Mouse (Mus musculus): ENCODE results near the gene Pkn1. TPM values are rescaled to one million over a fixed set of nuclear protein-coding genes. Genes with fewer than 3 reads are reported as not detected.
A peak's percentile ranks its signal among the peaks of the same experiment; 100 is the strongest.

Gene Pkn1
- polyA plus RNA-seq, 1 experiment from 2014 or later: 19.9 TPM

DNA sequence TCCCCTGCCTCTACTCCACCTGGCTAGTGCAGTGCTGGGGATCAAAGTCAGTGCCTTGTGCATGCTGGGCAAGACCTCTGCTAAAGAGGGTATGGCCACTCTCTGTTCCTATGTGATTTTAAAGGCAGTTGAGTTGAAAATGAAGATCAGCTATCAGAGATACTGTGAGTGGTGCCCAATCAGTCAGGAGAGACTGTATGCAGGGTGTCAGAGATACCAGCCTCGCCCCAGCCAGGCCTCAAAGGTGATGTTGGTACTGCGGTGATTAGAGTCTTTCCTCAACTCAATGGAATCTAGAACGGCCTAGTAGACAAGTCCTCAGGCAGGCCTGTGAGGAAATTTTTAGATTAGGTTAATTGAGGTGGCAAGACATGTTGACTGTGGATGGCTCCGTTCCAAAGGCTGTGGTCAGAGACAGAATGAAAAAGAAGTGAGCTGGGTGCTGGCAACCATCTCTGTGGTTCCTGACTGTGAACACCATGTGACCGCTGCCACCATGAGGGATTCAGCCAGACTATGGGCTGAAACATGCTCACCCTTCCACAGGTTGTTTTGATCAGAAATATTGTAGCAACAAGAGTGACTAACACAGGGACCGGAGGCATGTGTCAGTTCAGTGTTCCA is 73.2 kb downstream of the Pkn1 start:
- 83% methylated on average over 6 of the region's 6 CpGs for WGBS
- no peak for ATAC-seq (ENCODE audit: insufficient read depth, low FRiP score)

DNA sequence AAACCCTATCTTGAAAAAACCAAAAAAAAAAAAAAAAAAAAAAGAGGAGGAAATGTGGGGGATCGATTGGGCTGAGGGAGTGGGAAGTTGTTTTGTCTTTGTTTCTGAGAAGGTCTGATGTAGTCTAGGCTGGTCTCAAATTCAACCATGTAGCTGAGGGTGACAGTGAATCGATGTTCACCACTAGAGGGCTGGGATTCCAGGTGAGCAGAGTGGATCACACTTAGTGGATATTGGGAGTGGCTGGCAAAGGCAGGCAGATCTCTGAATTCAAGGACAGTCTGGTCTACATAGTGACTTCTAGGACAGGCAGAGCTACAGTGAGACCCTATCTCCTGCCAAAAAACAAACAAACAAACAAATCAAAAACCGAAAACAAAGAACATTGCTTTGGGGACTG is 74.2 kb downstream of the Pkn1 start:
- H3K9me3 ChIP-seq (replicated peaks; ENCODE audit: control insufficient read depth, low read length): no peaks in the 10 kb centered on the region
- H3K27me3 ChIP-seq (ENCODE audit: control insufficient read depth, insufficient read depth, low read length): no peaks in the 10 kb centered on the region
- ATAC-seq (ENCODE audit: insufficient read depth, low FRiP score): no peak
- H3K4me3 ChIP-seq (replicated peaks; ENCODE audit: low read length): no peak overlapping the region
- no peak overlapping the region for H3K27ac ChIP-seq (ENCODE audit: low read length)
- H3K4me2 ChIP-seq (ENCODE audit: low read depth, low read length): no peak overlapping the region
- no peaks in the 10 kb centered on the region for H3K4me1 ChIP-seq (ENCODE audit: control insufficient read depth, insufficient read depth, low read length)
- no peaks in the 10 kb centered on the region for H3K36me3 ChIP-seq (ENCODE audit: control insufficient read depth, insufficient read depth, low read length)
- H3K9ac ChIP-seq (ENCODE audit: low read length): no peak overlapping the region
- WGBS: 37% methylated on average over 3 of the region's 3 CpGs

More for the DNA sequence above, 73.2 kb downstream of the Pkn1 start:
- Histone ChIP-seq H3K36me3 (ENCODE audit: control insufficient read depth, insufficient read depth, low read length) (no peaks in the 10 kb centered on the region), H3K27ac (ENCODE audit: low read length) (no peak overlapping the region), H3K4me3 (replicated peaks; ENCODE audit: low read length) (no peak overlapping the region), H3K9me3 (replicated peaks; ENCODE audit: control insufficient read depth, low read length) (no peaks in the 10 kb centered on the region), H3K4me1 (ENCODE audit: control insufficient read depth, insufficient read depth, low read length) (no peaks in the 10 kb centered on the region), H3K27me3 (ENCODE audit: control insufficient read depth, insufficient read depth, low read length) (no peaks in the 10 kb centered on the region), H3K9ac (ENCODE audit: low read length) (no peak overlapping the region), H3K4me2 (ENCODE audit: low read depth, low read length) (no peak overlapping the region)

DNA sequence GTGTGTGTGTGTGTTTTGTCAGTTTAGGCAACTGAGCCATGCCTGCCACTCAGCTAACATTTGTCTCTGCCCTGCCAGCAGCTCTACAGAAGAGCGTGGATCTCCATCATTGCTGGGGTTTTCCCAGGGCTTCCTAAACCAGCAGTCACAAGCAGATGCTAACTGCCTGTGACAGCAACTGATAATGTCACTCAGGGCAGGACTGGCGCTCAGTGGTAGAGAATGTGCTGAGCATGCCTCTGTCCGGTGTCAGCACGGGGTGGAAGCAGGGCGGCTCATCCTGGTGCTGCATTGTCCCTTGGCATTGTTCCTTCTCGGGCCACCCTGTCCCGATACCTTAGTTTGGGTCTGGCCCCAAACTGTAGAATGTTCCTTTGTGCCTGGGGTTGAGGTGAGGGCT is 75.4 kb downstream of the Pkn1 start:
- 90% methylated on average over 7 of the region's 7 CpGs for WGBS
- Histone ChIP-seq H3K9me3 (replicated peaks; ENCODE audit: control insufficient read depth, low read length) (no peaks in the 10 kb centered on the region), H3K27me3 (ENCODE audit: control insufficient read depth, insufficient read depth, low read length) (no peaks in the 10 kb centered on the region), H3K27ac (ENCODE audit: low read length) (no peak overlapping the region), H3K9ac (ENCODE audit: low read length) (no peak overlapping the region), H3K36me3 (ENCODE audit: control insufficient read depth, insufficient read depth, low read length) (no peaks in the 10 kb centered on the region), H3K4me3 (replicated peaks; ENCODE audit: low read length) (no peak overlapping the region), H3K4me1 (ENCODE audit: control insufficient read depth, insufficient read depth, low read length) (no peaks in the 10 kb centered on the region), H3K4me2 (ENCODE audit: low read depth, low read length) (no peak overlapping the region)
- no peak for ATAC-seq (ENCODE audit: insufficient read depth, low FRiP score)

DNA sequence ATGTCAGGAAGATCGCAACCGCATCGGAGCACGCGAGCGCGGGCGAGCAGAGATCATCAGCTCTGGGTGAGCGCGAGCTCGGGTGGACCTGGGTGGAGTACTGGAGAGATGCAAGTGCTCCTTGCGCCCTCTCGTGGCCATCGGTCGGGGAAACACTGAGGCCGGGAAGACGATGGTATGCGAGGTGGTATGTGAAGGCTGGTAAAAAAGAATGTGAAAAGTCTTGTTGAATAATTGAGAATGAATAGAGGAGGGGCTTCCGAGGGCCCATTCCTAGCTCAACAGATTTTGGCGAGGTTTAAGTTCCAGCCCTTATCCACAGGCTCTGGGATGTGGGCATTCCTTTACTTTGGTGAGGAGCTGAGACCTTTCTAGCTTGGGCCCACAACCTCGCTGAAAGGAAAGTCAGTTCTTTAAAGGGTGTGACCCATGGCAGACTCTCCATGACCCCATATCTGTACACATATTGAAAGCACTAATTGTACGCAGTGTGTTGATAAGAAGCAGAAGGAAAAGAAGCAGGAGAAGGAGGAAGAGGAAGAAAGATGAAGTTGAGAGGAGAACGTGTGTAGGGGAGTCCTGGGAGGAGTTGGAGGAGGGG is 76.5 kb downstream of the Pkn1 start:
- H3K4me3 ChIP-seq (replicated peaks; ENCODE audit: low read length): peak overlapping the region; percentile 42
- WGBS: 6% methylated on average over 23 of the region's 23 CpGs
- H3K9me3 ChIP-seq (replicated peaks; ENCODE audit: control insufficient read depth, low read length): no peaks in the 10 kb centered on the region
- H3K4me2 ChIP-seq (ENCODE audit: low read depth, low read length): peak overlapping the region; percentile 72
- no peak overlapping the region for H3K27ac ChIP-seq (ENCODE audit: low read length)
- peak overlapping the region; percentile 69 for H3K9ac ChIP-seq (ENCODE audit: low read length)
- peak; percentile 89 for ATAC-seq (ENCODE audit: insufficient read depth, low FRiP score)
- no peaks in the 10 kb centered on the region for H3K36me3 ChIP-seq (ENCODE audit: control insufficient read depth, insufficient read depth, low read length)
- no peaks in the 10 kb centered on the region for H3K4me1 ChIP-seq (ENCODE audit: control insufficient read depth, insufficient read depth, low read length)
- H3K27me3 ChIP-seq (ENCODE audit: control insufficient read depth, insufficient read depth, low read length): no peaks in the 10 kb centered on the region

DNA sequence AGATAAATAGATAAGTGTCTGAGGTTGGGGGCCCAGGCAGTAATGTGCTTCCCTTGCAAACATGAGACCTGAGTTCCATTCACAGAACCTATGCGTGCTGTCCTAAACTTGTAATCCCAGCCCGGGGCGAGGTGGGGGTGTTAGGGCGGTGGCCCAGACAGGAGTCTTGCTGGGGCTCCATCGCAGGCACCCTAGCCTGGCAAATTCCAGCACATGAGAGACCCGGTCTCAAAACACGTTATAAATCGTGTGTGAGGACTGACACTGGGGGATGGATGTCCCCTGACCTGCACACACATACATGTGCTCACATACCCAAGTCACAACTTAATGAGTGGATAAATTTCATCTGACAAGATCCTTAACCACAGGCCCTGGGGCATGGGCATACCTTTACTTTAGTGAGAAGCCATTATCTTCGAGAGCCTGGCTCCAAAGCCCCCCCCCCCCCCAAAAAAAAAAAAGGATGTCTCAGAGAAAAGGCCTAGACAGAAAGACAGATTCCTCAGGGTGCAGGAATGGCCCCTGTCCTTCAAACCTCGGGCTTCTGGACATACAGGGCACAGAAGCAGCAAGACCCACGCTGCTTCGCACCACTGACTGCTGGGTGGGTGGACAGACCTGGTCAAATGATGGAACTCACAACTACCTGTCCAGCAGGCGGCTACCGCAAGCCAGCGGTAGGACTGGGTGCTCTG is 77.1 kb downstream of the Pkn1 start:
- ATAC-seq (ENCODE audit: insufficient read depth, low FRiP score): no peak
- no peaks in the 10 kb centered on the region for H3K9me3 ChIP-seq (replicated peaks; ENCODE audit: control insufficient read depth, low read length)
- H3K4me2 ChIP-seq (ENCODE audit: low read depth, low read length): peak overlapping the region; percentile 72
- 52% methylated on average over 15 of the region's 15 CpGs for WGBS
- H3K27ac ChIP-seq (ENCODE audit: low read length): no peak overlapping the region
- no peaks in the 10 kb centered on the region for H3K4me1 ChIP-seq (ENCODE audit: control insufficient read depth, insufficient read depth, low read length)
- H3K4me3 ChIP-seq (replicated peaks; ENCODE audit: low read length): peak overlapping the region; percentile 42
- no peaks in the 10 kb centered on the region for H3K27me3 ChIP-seq (ENCODE audit: control insufficient read depth, insufficient read depth, low read length)
- peak overlapping the region; percentile 69 for H3K9ac ChIP-seq (ENCODE audit: low read length)
- H3K36me3 ChIP-seq (ENCODE audit: control insufficient read depth, insufficient read depth, low read length): no peaks in the 10 kb centered on the region

DNA sequence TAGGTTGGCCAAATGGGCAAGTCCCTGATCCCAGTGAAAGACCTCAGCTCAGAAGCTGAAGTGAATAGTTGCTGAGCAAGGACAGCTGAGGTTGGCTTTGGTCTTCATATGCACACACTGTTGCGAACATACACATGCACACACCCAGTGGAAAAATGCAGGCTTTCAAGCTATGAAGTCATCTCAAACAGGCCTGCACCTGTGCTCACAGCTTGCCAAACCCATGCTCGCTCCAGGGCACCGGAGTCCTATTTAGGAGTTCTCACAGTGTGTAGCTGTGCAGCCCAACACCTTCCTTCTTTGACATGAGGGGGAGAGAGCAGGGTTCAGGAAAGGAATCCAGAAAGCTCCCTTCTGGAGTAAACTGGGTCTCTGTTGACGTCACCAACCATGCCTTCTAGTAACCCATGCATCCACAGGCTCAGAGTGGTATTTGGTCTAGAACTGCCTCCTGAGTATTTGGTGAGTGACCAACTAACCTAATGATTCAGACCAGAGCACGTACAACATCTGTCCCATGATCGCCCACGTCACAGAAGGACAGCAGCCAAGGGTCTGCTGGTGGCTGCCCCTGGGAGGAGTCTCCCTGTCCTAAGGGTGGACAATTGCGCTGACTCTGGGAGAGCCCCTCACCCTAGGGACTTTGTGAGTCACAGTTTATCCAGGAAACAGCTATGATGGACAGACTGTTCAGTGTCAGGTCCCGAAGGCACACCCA is 79.3 kb downstream of the Pkn1 start:
- Histone ChIP-seq H3K4me1 (ENCODE audit: control insufficient read depth, insufficient read depth, low read length) (no peaks in the 10 kb centered on the region), H3K36me3 (ENCODE audit: control insufficient read depth, insufficient read depth, low read length) (no peaks in the 10 kb centered on the region), H3K27me3 (ENCODE audit: control insufficient read depth, insufficient read depth, low read length) (no peaks in the 10 kb centered on the region), H3K9me3 (replicated peaks; ENCODE audit: control insufficient read depth, low read length) (no peaks in the 10 kb centered on the region), H3K4me2 (ENCODE audit: low read depth, low read length) (no peak overlapping the region), H3K4me3 (replicated peaks; ENCODE audit: low read length) (no peak overlapping the region), H3K27ac (ENCODE audit: low read length) (peak overlapping the region; percentile 78), H3K9ac (ENCODE audit: low read length) (no peak overlapping the region)
- 68% methylated on average over 9 of the region's 9 CpGs for WGBS
- peak; percentile 81; the same call in 1 of the 2 replicates for ATAC-seq (ENCODE audit: insufficient read depth, low FRiP score)

DNA sequence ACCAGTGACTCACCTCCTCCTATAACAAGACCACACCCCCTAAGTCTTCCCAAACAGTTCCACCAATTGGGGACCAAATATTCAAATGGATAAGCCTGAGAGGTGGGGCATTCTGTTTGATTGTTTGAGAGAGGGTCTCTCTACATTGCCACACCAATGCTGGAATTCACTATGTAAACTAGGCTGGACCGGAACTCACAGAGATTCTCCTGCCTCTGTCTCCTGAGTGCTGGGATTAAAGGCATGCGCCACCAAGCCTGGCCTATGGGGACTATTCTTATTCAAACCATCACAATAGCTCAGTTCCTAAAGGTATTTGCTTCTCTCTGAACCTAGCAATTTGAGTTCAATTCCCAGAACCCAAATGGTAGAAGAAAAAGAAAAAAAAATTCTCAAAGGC is 80.4 kb downstream of the Pkn1 start:
- Histone ChIP-seq H3K27me3 (ENCODE audit: control insufficient read depth, insufficient read depth, low read length) (no peaks in the 10 kb centered on the region), H3K4me3 (replicated peaks; ENCODE audit: low read length) (no peak overlapping the region), H3K36me3 (ENCODE audit: control insufficient read depth, insufficient read depth, low read length) (no peaks in the 10 kb centered on the region), H3K4me2 (ENCODE audit: low read depth, low read length) (no peak overlapping the region), H3K9ac (ENCODE audit: low read length) (no peak overlapping the region), H3K4me1 (ENCODE audit: control insufficient read depth, insufficient read depth, low read length) (no peaks in the 10 kb centered on the region), H3K9me3 (replicated peaks; ENCODE audit: control insufficient read depth, low read length) (no peaks in the 10 kb centered on the region), H3K27ac (ENCODE audit: low read length) (no peak overlapping the region)
- 94% methylated on average over 2 of the region's 2 CpGs for WGBS
- ATAC-seq (ENCODE audit: insufficient read depth, low FRiP score): no peak

DNA sequence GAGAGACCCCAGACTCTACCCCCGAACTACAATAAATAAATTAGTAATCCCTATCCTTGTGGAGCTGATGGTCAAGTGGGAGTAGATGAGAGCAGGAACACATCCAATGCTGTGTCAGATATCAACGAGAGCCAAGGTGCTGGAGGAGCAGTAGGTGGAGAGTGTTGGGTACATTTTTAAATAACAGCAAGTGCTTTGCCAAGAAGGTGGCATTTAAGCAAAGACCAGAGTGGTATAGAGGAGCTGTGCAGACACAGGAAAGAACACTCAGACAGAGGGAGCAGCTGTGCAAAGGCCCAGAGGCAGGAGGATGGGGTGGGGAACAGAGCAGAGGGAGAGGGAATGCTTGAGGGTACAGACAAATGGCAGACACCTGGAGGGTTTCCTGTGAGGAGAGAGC is 81.9 kb downstream of the Pkn1 start:
- ATAC-seq (ENCODE audit: insufficient read depth, low FRiP score): no peak
- Histone ChIP-seq H3K36me3 (ENCODE audit: control insufficient read depth, insufficient read depth, low read length) (peaks cover 4% of the 10 kb centered on the region; the same call in 1 of the 2 replicates), H3K9me3 (replicated peaks; ENCODE audit: control insufficient read depth, low read length) (no peaks in the 10 kb centered on the region), H3K27ac (ENCODE audit: low read length) (no peak overlapping the region), H3K9ac (ENCODE audit: low read length) (no peak overlapping the region), H3K27me3 (ENCODE audit: control insufficient read depth, insufficient read depth, low read length) (no peaks in the 10 kb centered on the region), H3K4me1 (ENCODE audit: control insufficient read depth, insufficient read depth, low read length) (no peaks in the 10 kb centered on the region), H3K4me2 (ENCODE audit: low read depth, low read length) (no peak overlapping the region), H3K4me3 (replicated peaks; ENCODE audit: low read length) (no peak overlapping the region)
- WGBS: 75% methylated on average over 2 of the region's 2 CpGs

DNA sequence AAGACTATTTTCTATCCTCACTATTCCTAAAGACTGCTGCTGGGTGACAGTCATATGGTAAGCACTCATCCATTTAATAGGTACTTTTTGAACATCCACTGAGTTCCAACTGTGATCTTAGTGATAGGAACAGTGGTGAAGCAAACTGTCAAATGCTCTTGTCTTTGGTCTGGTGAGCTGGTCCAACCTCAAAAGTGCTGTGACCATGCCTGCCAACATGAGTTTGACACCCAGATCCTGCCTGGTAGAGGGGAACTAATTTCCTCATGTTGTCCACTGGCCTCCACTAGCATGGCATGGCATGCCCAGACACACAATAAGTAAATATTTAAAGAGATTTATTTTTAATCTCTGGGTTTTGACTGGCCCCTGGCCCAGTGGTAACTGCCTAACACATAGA is 82.4 kb downstream of the Pkn1 start:
- no peak for ATAC-seq (ENCODE audit: insufficient read depth, low FRiP score)
- Histone ChIP-seq H3K4me1 (ENCODE audit: control insufficient read depth, insufficient read depth, low read length) (no peaks in the 10 kb centered on the region), H3K4me3 (replicated peaks; ENCODE audit: low read length) (no peak overlapping the region), H3K27me3 (ENCODE audit: control insufficient read depth, insufficient read depth, low read length) (no peaks in the 10 kb centered on the region), H3K36me3 (ENCODE audit: control insufficient read depth, insufficient read depth, low read length) (peaks cover 9% of the 10 kb centered on the region), H3K27ac (ENCODE audit: low read length) (no peak overlapping the region), H3K4me2 (ENCODE audit: low read depth, low read length) (no peak overlapping the region), H3K9ac (ENCODE audit: low read length) (no peak overlapping the region), H3K9me3 (replicated peaks; ENCODE audit: control insufficient read depth, low read length) (no peaks in the 10 kb centered on the region)
